Mouse (Mus musculus): Measurements from ENCODE around the gene Npas3. TPM values are rescaled to one million over a fixed set of nuclear protein-coding genes. Genes with fewer than 3 reads are reported as not detected.
A peak's percentile ranks its signal among the peaks of the same experiment; 100 is the strongest.

Npas3 gene
- polyA plus RNA-seq, 1 experiment, result 10.2 TPM

GRCm38 (mm10) chr12:53678166-53678565 is 429.7 kb downstream of the Npas3 start:
- DNase-seq (ENCODE audit: extremely low spot score in 1 of 2, low spot score in 1 of 2), result no peak

GRCm38 (mm10) chr12:53679161-53679560 is 430.7 kb downstream of the Npas3 start:
- no peak for DNase-seq (ENCODE audit: extremely low spot score in 1 of 2, low spot score in 1 of 2)

- no peak for DNase-seq (ENCODE audit: extremely low spot score in 1 of 2, low spot score in 1 of 2)
These were observed 432.0 kb downstream of the Npas3 start for GRCm38 (mm10) chr12:53680501-53680900.

- no peak for DNase-seq (ENCODE audit: extremely low spot score in 1 of 2, low spot score in 1 of 2)
These were observed 433.6 kb downstream of the Npas3 start for GRCm38 (mm10) chr12:53682036-53682435.

GRCm38 (mm10) chr12:53692471-53692870 is 444.0 kb downstream of the Npas3 start:
- DNase-seq (ENCODE audit: extremely low spot score in 1 of 2, low spot score in 1 of 2), result no peak

- DNase-seq (ENCODE audit: extremely low spot score in 1 of 2, low spot score in 1 of 2), result no peak
These were observed 445.9 kb downstream of the Npas3 start for GRCm38 (mm10) chr12:53694346-53694745.

GRCm38 (mm10) chr12:53695324-53695723 is 446.8 kb downstream of the Npas3 start:
- DNase-seq (ENCODE audit: extremely low spot score in 1 of 2, low spot score in 1 of 2), result no peak

GRCm38 (mm10) chr12:53697645-53698044 is 449.2 kb downstream of the Npas3 start:
- no peak for DNase-seq (ENCODE audit: extremely low spot score in 1 of 2, low spot score in 1 of 2)

- DNase-seq (ENCODE audit: extremely low spot score in 1 of 2, low spot score in 1 of 2), result no peak
These were observed 450.2 kb downstream of the Npas3 start for GRCm38 (mm10) chr12:53698483-53699227.

GRCm38 (mm10) chr12:53719896-53720295 is 471.4 kb downstream of the Npas3 start:
- peak in 1 of 2 experiments; percentile 26 for DNase-seq (ENCODE audit: extremely low spot score in 1 of 2, low spot score in 1 of 2)

- no peak for DNase-seq (ENCODE audit: extremely low spot score in 1 of 2, low spot score in 1 of 2)
These were observed 473.7 kb downstream of the Npas3 start for GRCm38 (mm10) chr12:53722156-53722555.

GRCm38 (mm10) chr12:53722718-53723698 is 474.5 kb downstream of the Npas3 start:
- DNase-seq (ENCODE audit: extremely low spot score in 1 of 2, low spot score in 1 of 2), result no peak

- no peak for DNase-seq (ENCODE audit: extremely low spot score in 1 of 2, low spot score in 1 of 2)
These were observed 480.8 kb downstream of the Npas3 start for GRCm38 (mm10) chr12:53729275-53729674.

- DNase-seq (ENCODE audit: extremely low spot score in 1 of 2, low spot score in 1 of 2), result no peak
These were observed 490.2 kb downstream of the Npas3 start for GRCm38 (mm10) chr12:53738549-53739292.

- no peak for DNase-seq (ENCODE audit: extremely low spot score in 1 of 2, low spot score in 1 of 2)
These were observed 498.2 kb downstream of the Npas3 start for GRCm38 (mm10) chr12:53746653-53747052.

- DNase-seq (ENCODE audit: extremely low spot score in 1 of 2, low spot score in 1 of 2), result peak; percentile 36 to 57
These were observed 500.9 kb downstream of the Npas3 start for GRCm38 (mm10) chr12:53749375-53749774.

GRCm38 (mm10) chr12:53752281-53753072 is 504.0 kb downstream of the Npas3 start:
- DNase-seq (ENCODE audit: extremely low spot score in 1 of 2, low spot score in 1 of 2), result no peak

GRCm38 (mm10) chr12:53753368-53753937 is 505.0 kb downstream of the Npas3 start:
- DNase-seq (ENCODE audit: extremely low spot score in 1 of 2, low spot score in 1 of 2), result peak in 1 of 2 experiments; percentile 34

GRCm38 (mm10) chr12:53754236-53754635 is 505.8 kb downstream of the Npas3 start:
- no peak for DNase-seq (ENCODE audit: extremely low spot score in 1 of 2, low spot score in 1 of 2)

GRCm38 (mm10) chr12:53757631-53758030 is 509.2 kb downstream of the Npas3 start:
- no peak for DNase-seq (ENCODE audit: extremely low spot score in 1 of 2, low spot score in 1 of 2)
